Mouse (Mus musculus) olfactory bulb, adult 2 months (tissue): ENCODE measurements at regions not wholly inside any gene's neighbourhood (a gene's known extent, or its start where the extent isn't known, plus 50 kb on each side); places are given as distances from the start of the nearest gene placed in this dataset.
"Not testable (repeated sequence)": the region's sequence is repeated elsewhere in the genome, so short reads cannot be mapped to it uniquely, and the experiment has no call there.

Experiments used
- H3K27ac ChIP-seq: fragments of 200-500 bp; 2 replicates; pipeline ENCODE4 v1.5.1; 2012; ENCODE audit warnings: low read depth, low read length; ENCODE audit not compliant: insufficient read depth
- H3K4me1 ChIP-seq: fragments of 200-500 bp; 2 replicates; pipeline ENCODE4 v1.6.1; 2012; ENCODE audit warnings: low read length; ENCODE audit not compliant: control insufficient read depth, insufficient read depth
- H3K4me3 ChIP-seq: fragments of 200-500 bp; 2 replicates; pipeline ENCODE4 v1.5.1; 2012; ENCODE audit warnings: mild to moderate bottlenecking, low read depth, low read length, moderate library complexity; ENCODE audit not compliant: insufficient read depth
- CTCF ChIP-seq: fragments of 200-500 bp; IDR thresholded peaks from 2 replicates; pipeline ENCODE4 v1.5.1; 2012; ENCODE audit warnings: low read depth, mild to moderate bottlenecking, low read length, moderate library complexity; ENCODE audit not compliant: insufficient read depth
- POLR2A ChIP-seq: fragments of 200-500 bp; IDR thresholded peaks from 2 replicates; pipeline ENCODE4 v1.6.1; 2012; ENCODE audit warnings: mild to moderate bottlenecking, low read depth, low read length, moderate library complexity; ENCODE audit not compliant: insufficient read depth
- WGBS: fragments of 180-500 bp; shearing (Covaris S2); methylation state at CpG from one replicate; pipeline ENCODE4 v1.1.7; 2018; 5-methylcytosine and 5-hydroxymethylcytosine counted together

- H3K27ac ChIP-seq: no peak overlapping the region
- WGBS: 86% methylated on average over 5 of the region's 5 CpGs
Observed at GRCm38 (mm10) chr9:33662978-33663377, 822.7 kb upstream of the Kirrel3 start.

GRCm38 (mm10) chr9:33681129-33681528 lies 804.6 kb upstream of the Kirrel3 start:
- TF ChIP-seq POLR2A (no peak), CTCF (no peak)
- WGBS: 29% methylated on average over 1 of the region's 1 CpGs
- Histone ChIP-seq H3K4me1 (no peaks in the 10 kb centered on the region), H3K27ac (no peak overlapping the region), H3K4me3 (no peak overlapping the region)

More at GRCm38 (mm10) chr9:33662978-33663377, 822.7 kb upstream of the Kirrel3 start:
- Histone ChIP-seq H3K4me3 (no peak overlapping the region), H3K4me1 (no peaks in the 10 kb centered on the region)
- TF ChIP-seq POLR2A: no peak
- no peak for TF ChIP-seq CTCF

DNA sequence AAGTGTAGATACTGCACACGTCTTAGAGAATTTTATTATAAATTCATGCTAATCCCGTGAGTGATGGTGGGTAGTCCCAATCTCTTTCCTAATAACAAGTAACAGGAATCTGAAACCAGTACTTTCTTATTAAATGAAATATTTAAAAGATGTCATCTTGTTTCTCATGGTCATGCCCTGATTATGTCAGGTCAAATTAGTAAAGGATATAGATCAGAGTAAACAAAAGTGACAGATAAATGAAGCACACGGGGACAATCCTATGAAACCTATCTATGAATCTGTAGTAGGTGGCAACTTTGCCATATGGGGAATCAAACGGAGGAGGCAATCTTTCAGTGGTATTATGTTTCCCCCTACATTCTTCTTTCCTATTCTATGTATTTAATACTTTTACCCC lies 794.0 kb upstream of the Kirrel3 start:
- Histone ChIP-seq H3K4me1 (no peaks in the 10 kb centered on the region), H3K27ac (no peak overlapping the region), H3K4me3 (no peak overlapping the region)
- 89% methylated on average over 4 of the region's 4 CpGs for WGBS
- TF ChIP-seq POLR2A (no peak), CTCF (no peak)

- 82% methylated on average over 2 of the region's 2 CpGs for WGBS
Observed at GRCm38 (mm10) chr9:33717614-33718013, 768.1 kb upstream of the Kirrel3 start.

GRCm38 (mm10) chr9:33724811-33725210 lies 760.9 kb upstream of the Kirrel3 start:
- TF ChIP-seq POLR2A (no peak), CTCF (no peak)
- no peaks in the 10 kb centered on the region for H3K4me1 ChIP-seq
- H3K27ac ChIP-seq: no peak overlapping the region
- 97% methylated on average over 1 of the region's 1 CpGs for WGBS
- H3K4me3 ChIP-seq: no peak overlapping the region

More at GRCm38 (mm10) chr9:33717614-33718013, 768.1 kb upstream of the Kirrel3 start:
- Histone ChIP-seq H3K27ac (no peak overlapping the region), H3K4me3 (no peak overlapping the region), H3K4me1 (no peaks in the 10 kb centered on the region)
- no peak for TF ChIP-seq CTCF
- TF ChIP-seq POLR2A: no peak

DNA sequence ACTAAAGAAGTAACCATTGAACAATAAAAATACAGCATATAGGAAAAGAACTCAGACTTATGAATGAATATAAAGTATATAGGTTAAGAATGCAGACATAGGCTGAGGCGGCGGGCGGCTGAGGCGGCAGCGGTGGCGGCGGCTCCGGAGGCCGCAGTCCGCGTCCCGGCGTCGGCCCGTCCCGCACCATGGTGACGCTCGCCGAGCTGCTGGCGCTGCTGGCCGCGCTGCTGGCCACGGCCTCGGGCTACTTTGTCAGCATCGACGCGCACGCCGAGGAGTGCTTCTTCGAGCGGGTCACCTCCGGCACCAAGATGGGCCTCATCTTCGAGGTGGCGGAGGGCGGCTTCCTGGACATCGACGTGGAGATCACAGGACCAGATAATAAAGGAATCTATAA lies 757.6 kb upstream of the Kirrel3 start:
- H3K4me1 ChIP-seq, H3K4me3 ChIP-seq, H3K27ac ChIP-seq: not testable (repeated sequence)
- 78% methylated on average over 31 of the region's 37 CpGs for WGBS

- H3K4me1 ChIP-seq: no peaks in the 10 kb centered on the region
- H3K4me3 ChIP-seq: no peak overlapping the region
- no peak overlapping the region for H3K27ac ChIP-seq
- TF ChIP-seq CTCF: no peak
- no peak for TF ChIP-seq POLR2A
Observed at GRCm38 (mm10) chr9:33760701-33761100, 725.0 kb upstream of the Kirrel3 start.

DNA sequence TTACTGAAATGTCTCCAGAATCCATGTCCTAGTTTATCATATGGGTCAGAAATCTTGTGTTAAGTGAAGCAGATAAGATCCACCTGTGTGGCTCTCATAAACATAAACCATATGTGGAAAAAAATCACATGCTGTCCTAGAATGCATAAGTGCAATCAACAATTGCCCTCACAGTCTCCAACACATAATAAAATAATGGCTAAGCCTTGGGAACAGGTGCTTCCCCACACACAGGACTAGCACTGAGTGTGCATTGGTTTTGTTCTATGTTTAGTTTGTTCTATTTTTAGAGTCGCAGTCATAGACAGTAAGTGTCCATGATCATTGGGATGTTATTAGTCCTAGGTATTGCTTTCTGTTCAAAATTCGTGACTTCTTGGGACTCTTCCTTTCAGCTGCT lies 719.5 kb upstream of the Kirrel3 start:
- Histone ChIP-seq H3K27ac (no peak overlapping the region), H3K4me3 (no peak overlapping the region), H3K4me1 (no peaks in the 10 kb centered on the region)
- 89% methylated on average over 2 of the region's 2 CpGs for WGBS
- TF ChIP-seq CTCF: no peak
- TF ChIP-seq POLR2A: no peak

DNA sequence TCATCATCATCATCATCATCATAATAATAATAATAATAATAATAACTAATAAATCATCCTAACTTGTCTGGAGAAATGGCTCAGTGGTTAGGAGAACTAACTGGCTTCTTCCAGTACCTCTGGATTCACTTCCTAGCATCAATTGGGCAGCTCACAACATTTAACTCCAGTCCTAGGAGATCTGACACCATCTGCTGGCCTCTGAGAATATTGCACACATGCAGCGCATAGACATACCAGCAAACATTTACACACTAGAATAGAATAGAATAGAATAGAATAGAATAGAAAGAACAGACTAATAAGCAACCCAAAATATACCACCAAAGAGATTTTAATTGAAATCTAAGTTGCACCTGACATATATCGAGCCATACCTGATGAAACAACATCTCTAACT lies 715.9 kb upstream of the Kirrel3 start:
- H3K4me3 ChIP-seq: no peak overlapping the region
- H3K27ac ChIP-seq: no peak overlapping the region
- no peak for TF ChIP-seq CTCF
- TF ChIP-seq POLR2A: no peak
- 92% methylated on average over 2 of the region's 2 CpGs for WGBS
- H3K4me1 ChIP-seq: peaks cover 5% of the 10 kb centered on the region

DNA sequence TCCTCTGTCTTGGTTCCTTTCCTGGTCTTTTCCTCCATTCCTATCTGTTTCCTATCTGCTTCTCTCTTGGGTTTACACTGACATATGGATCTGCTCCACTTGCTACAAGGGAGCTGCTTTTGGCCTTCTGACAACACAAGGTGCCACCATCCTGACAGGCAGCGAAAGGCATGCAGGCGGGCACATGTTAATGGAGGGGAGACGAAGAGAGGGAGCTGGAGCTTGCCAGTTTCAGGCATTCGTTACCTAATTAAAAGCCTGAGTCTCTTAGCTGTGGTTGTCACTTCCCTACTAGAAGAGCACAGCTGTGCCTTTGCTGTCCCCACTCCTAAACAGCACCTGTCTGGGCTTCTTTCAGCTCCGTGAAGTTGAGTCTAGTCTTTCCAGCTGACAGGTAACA lies 711.5 kb upstream of the Kirrel3 start:
- Histone ChIP-seq H3K4me1 (peaks cover 5% of the 10 kb centered on the region), H3K27ac (no peak overlapping the region), H3K4me3 (no peak overlapping the region)
- WGBS: 49% methylated on average over 5 of the region's 5 CpGs
- TF ChIP-seq CTCF: no peak
- no peak for TF ChIP-seq POLR2A
